Mouse (Mus musculus) brain, embryonic 14.5 days (tissue): ENCODE measurements around the gene Kif28.

ENCODE experiments used
- CTCF ChIP-seq: fragments of 200-500 bp; IDR thresholded peaks from 2 replicates; pipeline ENCODE4 v1.5.1; 2012; ENCODE audit warnings: inconsistent platforms, mild to moderate bottlenecking, moderate library complexity, borderline replicate concordance; ENCODE audit not compliant: insufficient read depth, insufficient read length; ENCODE audit errors: extremely low read depth
- POLR2A ChIP-seq: fragments of 200-500 bp; IDR thresholded peaks from 2 replicates; pipeline ENCODE4 v1.6.1; 2012; ENCODE audit warnings: mild to moderate bottlenecking, inconsistent platforms, borderline replicate concordance; ENCODE audit not compliant: poor library complexity, insufficient read depth, insufficient read length, severe bottlenecking; ENCODE audit errors: extremely low read depth

DNA sequence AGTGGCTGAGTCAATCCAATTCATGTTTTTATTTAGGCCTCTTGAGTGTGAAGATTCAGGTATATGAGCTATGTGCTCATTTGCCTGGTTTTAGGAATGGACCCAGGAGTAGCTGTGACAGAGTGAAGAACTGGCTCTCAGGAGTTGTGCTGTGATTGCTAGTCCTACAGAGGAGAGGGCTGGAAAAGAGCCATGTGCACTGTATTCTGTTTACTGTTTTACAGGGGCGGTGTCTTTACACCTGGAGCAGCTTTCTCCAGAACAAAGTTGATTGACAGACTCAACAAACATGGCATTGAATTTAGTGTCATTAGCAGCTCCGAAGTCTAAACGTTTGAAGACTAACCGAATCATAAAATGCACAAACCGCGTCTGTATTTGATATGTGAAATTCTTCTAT is 58.7 kb downstream of the Kif28 start:
- no peak for TF ChIP-seq POLR2A
- no peak for TF ChIP-seq CTCF
